Mouse (Mus musculus) testis, adult 2 months (tissue): Measurements from ENCODE around the gene Arl15.

Source experiments
- CTCF ChIP-seq: fragments of 200-500 bp; IDR thresholded peaks from 2 replicates; pipeline ENCODE4 v1.5.1; 2012; ENCODE audit warnings: low read depth, mild to moderate bottlenecking, inconsistent platforms, low read length, moderate library complexity; ENCODE audit not compliant: control insufficient read depth, insufficient read depth, insufficient replicate concordance
- POLR2A ChIP-seq: fragments of 200-500 bp; IDR thresholded peaks from 2 replicates; pipeline ENCODE4 v1.6.1; 2012; ENCODE audit warnings: low read depth, mild to moderate bottlenecking, inconsistent platforms, low read length, moderate library complexity; ENCODE audit not compliant: control insufficient read depth

GRCm38 (mm10) chr13:114188801-114189200 lies 394.5 kb downstream of the Arl15 start:
- TF ChIP-seq CTCF (no peak), POLR2A (no peak)
